Mouse (Mus musculus) heart, postnatal 10 days (tissue): ENCODE data around the gene Rph3al. TPM values are rescaled to one million over a fixed set of nuclear protein-coding genes. Genes with fewer than 3 reads are reported as not detected.
A peak's percentile ranks its signal among the peaks of the same experiment; 100 is the strongest.

Experiments used
- DNase-seq, 2 experiments: peaks; one replicate each; pipeline ENCODE4 v3.0.0; 2021
- intact Hi-C: fragments of 180-260 bp; cut with DNase I; formaldehyde crosslinking; loops from one replicate; pipeline ENCODE4 v1.15.1; 2025
- total RNA-seq, 2 experiments: library from RNA; stranded (reverse); gene quantifications; 2 replicates each; pipeline ENCODE4 v1.2.3; 2021

Rph3al gene
- total RNA-seq, 2 experiments from 2014 or later, result 23.2 to 25.0 TPM

DNA sequence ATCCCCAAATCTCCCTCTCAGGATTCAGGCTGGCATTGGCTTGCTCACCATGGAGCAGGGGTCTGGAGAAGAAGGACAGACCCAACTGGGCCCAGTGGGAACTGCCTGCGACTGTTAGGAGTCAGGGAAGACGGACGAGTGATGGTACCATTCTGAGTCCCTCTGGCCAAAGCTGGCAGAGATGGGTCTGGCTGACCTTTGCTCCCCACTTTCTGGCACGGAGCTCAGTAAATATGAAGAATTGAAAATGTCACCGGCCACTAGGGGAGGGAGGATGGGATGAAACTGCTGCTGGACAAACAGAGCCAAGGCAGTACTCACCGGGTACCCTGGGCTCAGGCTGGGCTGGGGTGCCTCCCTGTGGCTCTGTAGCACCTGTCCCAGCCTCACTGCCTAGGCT, 105.1 kb downstream of the Rph3al start:
- no peak for DNase-seq
- intact Hi-C loops, result no loop called here

DNA sequence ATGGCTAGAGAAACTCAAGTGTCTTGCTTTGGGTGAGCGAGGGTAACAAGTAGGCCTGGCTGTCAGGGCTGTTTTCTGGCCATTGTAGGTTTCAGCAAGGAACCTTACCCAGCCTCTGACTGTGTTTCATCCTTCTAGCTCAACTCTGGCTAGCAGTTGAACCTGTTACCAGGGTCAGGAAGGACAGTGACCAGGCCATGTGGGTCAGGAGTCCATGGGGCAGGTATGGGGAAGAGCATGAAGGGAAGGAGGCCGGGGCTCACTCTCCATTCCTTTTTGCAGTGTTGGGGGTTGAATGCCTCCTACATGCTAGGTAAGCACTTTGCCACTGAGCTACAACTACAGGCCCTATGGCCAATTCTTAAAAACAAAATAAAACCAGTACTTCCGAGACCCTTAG, 107.8 kb downstream of the Rph3al start:
- no peak for DNase-seq
- intact Hi-C loops, result no loop called here

GRCm38 (mm10) chr11:75827414-75827813, 110.8 kb downstream of the Rph3al start:
- DNase-seq, result no peak
- intact Hi-C loops, result no loop called here

DNA sequence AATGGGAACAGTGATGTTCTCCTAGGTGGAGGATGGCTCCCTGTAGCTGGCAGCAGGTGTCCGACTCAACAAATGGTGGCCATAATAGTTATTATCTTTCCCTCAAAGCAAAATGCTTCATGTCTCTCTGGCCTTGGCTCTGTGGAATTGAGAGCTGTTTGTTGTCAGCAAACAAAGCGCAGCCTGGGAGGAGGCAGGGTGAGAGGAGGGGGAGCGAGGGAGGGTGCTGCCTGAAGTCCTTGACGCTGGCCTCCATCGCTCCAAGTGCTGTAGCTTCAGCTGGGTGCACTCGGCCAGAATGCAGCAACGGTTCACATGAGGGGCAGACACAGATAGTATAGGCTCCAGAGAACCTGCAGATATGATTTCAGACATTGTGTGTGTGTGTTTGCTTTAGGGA, 114.7 kb downstream of the Rph3al start:
- DNase-seq, result no peak
- intact Hi-C loops, result no loop called here

- intact Hi-C loops, result no loop called here
- peak; percentile 23 to 37 for DNase-seq
These were observed 125.1 kb downstream of the Rph3al start for GRCm38 (mm10) chr11:75813085-75813484.

- intact Hi-C loops, result no loop called here
- peak; percentile 93 to 94 for DNase-seq
These were observed 126.3 kb downstream of the Rph3al start for GRCm38 (mm10) chr11:75811900-75812299.

DNA sequence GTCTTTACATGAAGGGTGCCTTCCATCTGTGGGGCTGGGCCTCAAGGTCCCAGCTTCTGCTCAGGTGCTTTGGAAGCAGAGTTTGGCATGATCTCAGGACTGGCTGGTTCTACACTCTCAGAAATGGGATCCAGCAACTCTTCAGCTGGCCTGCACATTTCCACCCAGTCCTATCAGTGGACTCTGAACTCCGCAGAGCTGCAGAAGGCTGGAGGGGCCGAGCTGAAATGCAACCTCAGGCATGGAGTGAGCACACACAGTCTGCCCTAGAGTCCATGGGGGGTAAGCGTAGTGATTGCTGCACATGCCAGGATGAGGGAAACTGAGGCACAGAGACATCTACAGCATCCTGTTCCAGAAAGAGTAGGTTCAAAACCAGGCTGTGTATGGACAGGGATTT, 127.7 kb downstream of the Rph3al start:
- intact Hi-C loops, result no loop called here
- no peak for DNase-seq

- intact Hi-C loops, result no loop called here
- peak in 1 of 2 experiments; percentile 22 for DNase-seq
These were observed 130.7 kb downstream of the Rph3al start for GRCm38 (mm10) chr11:75807486-75807885.

GRCm38 (mm10) chr11:75801771-75802550, 136.3 kb downstream of the Rph3al start:
- intact Hi-C loops, result loop anchor here (5.0 kb wide), 1 partner anchor 95 kb away; no protein-coding TSS in a partner anchor

GRCm38 (mm10) chr11:75801369-75801768, 136.9 kb downstream of the Rph3al start:
- intact Hi-C loops, result loop anchor here (5.0 kb wide), 1 partner anchor 96 kb away; no protein-coding TSS in a partner anchor
- no peak for DNase-seq

More at GRCm38 (mm10) chr11:75801771-75802550, 136.3 kb downstream of the Rph3al start:
- no peak for DNase-seq

DNA sequence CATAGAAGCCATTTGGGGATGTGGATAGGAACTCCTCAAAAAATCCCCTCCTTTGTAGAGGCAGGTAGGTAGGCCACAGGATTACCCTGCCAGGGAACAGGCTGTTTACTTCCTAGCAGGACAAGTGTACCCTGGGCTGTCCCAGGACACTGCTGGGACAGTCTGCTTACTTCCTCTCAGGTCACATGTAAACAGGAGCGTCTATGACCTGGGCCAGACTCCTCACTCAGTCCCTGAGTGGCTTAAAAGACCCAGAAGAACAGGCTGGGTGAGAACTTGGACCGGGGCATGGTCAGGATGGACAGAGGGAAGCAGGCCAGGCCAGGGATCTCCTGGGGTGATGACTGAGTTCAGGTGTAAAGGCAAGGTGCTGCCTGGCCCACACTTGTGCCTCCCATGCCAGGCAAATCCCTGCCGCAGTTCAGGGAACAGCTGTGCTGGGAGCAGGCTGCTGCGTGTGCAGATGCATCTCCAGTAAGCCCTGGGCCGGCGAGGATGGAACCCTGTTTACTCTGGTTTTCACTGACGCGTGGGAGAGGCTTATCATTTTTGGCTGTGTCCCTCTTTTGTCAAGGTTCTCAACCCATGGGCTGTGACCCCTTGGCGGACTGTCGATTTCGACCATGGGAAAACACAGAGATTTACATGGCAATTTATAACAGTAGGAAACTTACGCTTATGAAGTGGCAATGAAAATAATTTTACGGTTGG, 141.5 kb downstream of the Rph3al start:
- intact Hi-C loops, result no loop called here
- DNase-seq, result peak in 1 of 2 experiments; percentile 20

DNA sequence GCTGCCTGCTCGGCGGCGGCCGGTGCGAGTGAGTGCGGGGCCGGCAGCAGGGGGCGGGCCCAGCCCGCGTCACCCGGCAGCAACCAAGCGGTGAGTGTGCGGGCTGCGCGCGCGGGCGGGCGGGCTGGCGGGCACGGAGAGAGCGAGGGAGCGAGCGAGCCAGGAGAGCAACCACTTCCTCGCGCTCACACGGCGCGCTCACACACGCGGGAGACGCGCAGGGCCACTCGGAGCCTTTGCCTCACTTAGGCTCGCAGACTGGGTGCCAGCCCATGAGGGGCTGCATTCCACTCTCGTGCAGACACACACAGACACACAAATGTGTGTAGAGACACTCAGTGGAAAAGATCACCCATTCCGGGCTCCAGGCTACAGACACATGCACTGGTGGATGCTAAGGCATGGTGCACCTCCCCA, 142.2 kb downstream of the Rph3al start, which contains the start of gene Doc2b:
TSS of gene Doc2b (minus strand) at position 21 of the 417 bp plus-strand sequence.
- intact Hi-C loops, result no loop called here
- peak in 1 of 2 experiments; percentile 23 for DNase-seq

GRCm38 (mm10) chr11:75795321-75795636, 142.9 kb downstream of the Rph3al start:
- intact Hi-C loops, result no loop called here

DNA sequence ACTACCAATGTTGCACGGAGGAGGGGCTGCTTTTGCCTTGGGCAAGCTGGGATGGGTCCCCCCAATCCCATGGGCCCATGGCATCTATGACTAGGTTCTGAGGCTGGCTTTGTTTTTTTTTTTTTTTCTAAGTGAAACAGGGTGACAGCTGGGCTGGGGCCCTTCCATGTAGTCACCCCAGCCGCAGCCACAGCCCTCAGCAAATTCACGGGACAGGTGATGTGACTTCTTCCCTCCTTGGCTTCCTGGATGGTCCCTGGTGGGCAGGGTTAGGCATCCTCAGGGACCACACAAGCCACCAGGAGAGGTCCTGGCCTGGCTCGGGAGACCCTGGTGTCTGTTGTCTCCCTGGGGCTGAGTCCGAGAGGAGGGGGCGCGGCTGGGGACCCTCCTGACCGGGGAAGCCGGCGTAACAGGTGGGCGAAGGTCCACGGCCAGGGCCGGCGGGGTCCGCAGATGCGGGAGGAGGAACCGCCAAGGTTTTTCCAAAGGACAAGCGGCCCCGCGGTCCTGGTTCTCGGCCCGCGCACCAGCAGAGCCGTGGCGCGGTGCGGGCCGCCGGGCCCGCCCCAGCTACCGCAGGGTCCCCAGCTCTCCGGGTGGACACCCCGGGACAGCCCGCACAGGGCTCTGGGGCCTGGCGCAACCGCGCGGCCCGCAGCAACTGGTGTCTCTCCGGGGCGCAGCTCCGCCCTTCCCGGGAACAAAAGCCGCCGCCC, 143.5 kb downstream of the Rph3al start:
- no peak for DNase-seq
- intact Hi-C loops, result no loop called here

More at GRCm38 (mm10) chr11:75795321-75795636, 142.9 kb downstream of the Rph3al start:
- peak in 1 of 2 experiments; percentile 23 for DNase-seq

DNA sequence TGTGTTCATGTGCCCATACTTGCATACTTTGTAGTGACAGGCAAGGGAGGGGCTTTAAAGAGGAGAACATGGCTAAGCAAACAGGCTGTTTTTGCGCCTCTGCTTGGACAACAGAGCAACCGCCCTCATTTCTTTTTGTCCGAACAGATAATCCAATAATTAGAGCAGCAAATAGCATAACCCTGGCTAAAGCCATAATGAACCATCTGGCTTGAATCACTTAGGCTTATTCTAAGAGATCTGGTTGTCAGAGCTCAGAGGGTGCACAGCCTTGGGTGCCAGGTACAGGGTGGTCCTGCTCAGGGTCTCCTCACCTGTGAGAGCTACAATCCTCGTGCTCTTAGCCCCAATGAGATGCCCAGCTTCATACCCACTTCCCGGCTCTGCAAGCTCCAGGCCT, 144.9 kb downstream of the Rph3al start:
- no peak for DNase-seq
- intact Hi-C loops, result no loop called here

DNA sequence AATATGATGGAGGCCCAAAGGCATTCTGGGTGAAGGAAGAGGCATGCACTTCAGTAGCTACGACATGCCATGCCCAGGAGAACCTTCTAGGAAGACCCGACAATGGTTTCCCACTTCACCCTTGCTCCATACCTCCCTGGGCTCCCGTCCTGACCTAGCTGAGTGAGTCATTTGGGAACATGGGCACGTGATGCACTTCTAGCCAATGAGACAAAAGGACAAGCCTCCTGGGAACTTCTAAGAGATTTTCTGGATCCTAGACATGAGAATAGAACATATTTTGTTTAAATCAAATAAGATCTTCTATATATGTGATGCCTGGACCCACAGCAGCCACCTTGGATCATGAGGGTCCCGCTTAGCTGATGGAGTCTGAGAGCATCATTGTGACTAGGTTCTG, 145.7 kb downstream of the Rph3al start:
- DNase-seq, result no peak
- intact Hi-C loops, result no loop called here

GRCm38 (mm10) chr11:75785897-75786296, 152.3 kb downstream of the Rph3al start:
- no peak for DNase-seq
- intact Hi-C loops, result no loop called here

DNA sequence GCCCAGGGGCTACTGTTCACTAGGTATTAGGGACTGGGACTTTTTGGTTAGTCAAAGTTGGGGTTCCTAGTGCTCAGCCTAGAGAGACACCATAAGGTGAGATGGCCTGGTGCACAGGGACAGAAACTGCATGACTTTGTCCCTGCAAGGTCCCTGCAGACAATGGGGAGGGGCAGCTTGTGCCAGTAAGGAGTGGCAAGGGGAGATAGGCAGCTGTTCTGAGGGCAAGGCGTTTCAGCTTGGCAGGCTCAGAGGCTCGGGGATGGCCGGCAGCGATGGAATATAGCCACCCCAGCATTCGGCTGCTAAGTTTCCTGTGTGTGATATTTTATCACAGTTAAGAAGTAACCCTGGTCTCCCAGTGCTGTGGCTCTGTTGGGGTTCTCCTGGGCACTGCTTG, 154.4 kb downstream of the Rph3al start:
- DNase-seq, result no peak
- intact Hi-C loops, result loop anchor here (2.0 to 5.0 kb wide), 3 partner anchors 119 to 434 kb away; partner anchors contain the start of genes Dbil5 and Gemin4

DNA sequence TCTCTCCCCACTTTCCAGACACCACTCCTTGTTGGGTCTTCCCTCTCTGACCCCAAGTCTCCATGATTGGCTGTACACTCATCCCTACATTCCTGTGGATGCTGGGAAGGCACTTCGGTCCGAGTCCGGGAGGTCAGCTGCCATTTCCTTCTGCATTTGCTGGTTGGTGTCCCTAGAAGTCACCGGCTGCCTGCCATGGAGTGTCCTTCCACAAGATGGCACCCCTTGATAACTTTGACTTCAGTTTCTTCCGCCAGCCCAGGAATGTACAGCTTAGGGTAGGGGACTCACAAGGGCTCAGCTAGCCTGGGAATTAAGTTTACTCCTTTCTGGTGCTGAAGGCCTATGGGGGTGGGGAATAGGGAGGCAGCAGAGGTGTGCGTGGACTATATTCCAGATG, 156.3 kb downstream of the Rph3al start:
- peak; percentile 78 to 82 for DNase-seq
- intact Hi-C loops, result loop anchor here (1.0 to 5.0 kb wide), 4 partner anchors 121 to 435 kb away; partner anchors contain the start of genes Dbil5 and Gemin4
